Mouse (Mus musculus) kidney, adult 18-20 months (tissue): ENCODE results near the gene Prl3d2.
"Not testable (repeated sequence)": the region's sequence is repeated elsewhere in the genome, so short reads cannot be mapped to it uniquely, and the experiment has no call there.

ENCODE experiments used
- DNase-seq: peaks from one replicate; pipeline ENCODE4 v3.0.0; 2021

Prl3d2 gene

GRCm38 (mm10) chr13:27121398-27121797 is at the start of gene Prl3d2:
TSS of gene Prl3d2 (plus strand) at chr13:27121698.
- DNase-seq = not testable (repeated sequence)

DNA sequence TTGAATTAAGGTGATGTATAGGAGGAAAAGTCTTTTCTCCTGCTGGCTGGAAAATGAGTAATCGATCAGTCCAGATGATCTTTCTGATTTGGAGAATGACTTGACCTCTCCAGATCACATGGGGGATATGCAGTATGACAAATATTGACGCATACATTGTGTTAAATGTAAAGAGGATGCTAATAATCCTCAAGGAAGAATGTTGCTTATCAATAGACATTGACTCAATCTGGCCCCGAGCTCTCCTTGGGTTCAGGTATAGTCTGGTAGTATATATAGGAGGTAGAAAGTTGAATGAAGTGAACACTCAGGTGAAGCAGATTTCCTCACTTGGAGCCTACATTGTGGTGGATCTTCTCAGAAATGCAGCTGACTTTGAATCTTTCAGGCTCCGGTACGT is 27.6 kb upstream of the Prl3d2 start, which contains the start of gene Prl3d1:
Gene Prl3d1 (plus strand): TSS at position 301 of the 400 bp plus-strand sequence.
- DNase-seq = not testable (repeated sequence)

GRCm38 (mm10) chr13:27148264-27148663 is 26.8 kb downstream of the Prl3d2 start:
- no peak for DNase-seq

DNA sequence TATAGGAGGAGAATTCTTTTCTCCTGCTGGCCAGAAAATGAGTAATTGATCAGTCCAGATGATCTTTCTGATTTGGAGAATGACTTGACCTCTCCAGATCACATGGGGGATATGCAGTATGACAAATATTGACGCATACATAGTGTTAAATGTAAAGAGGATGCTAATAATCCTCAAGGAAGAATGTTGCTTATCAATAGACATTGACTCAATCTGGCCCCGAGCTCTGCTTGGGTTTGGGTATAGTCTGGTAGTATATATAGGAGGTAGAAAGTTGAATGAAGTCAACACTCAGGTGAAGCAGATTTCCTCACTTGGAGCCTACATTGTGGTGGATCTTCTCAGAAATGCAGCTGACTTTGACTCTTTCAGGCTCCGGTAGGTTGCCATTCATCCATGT is 35.0 kb downstream of the Prl3d2 start, which contains the start of gene Prl3d3:
Gene Prl3d3 (plus strand): TSS at position 301 of the 400 bp plus-strand sequence.
- DNase-seq = not testable (repeated sequence)
